Mouse (Mus musculus) embryo, embryonic 11 days (tissue): ENCODE data around the gene Xrcc2.

Source experiments
- DNase-seq: peaks from one replicate; pipeline ENCODE4 v3.0.0-alpha.2; 2015

The Xrcc2 gene

GRCm38 (mm10) chr5:25666684-25667083 is 38.9 kb downstream of the Xrcc2 start:
- DNase-seq = peak; percentile 8

DNA sequence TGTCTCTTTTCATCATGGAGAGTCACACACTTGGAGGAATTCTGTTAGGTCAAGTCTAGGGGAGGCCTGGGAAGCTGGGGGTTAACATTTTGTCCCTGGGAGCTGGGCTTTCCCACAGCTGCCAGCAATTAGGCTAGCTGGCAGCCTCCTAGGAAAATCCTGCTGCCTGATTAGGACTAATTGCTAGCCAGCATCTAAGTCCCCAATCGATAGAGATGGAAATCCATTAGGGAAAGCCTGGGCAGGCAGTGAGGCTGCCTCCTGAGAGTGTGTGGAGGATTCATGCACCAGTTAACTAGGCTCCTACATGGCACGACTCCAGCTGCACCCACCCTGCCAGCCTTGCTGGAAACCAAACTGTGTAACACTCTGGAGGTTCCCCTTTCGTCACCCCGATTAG is 39.5 kb downstream of the Xrcc2 start:
- DNase-seq = peak; percentile 67

- no peak for DNase-seq
These were observed 40.1 kb downstream of the Xrcc2 start for GRCm38 (mm10) chr5:25665516-25665915.

- no peak for DNase-seq
These were observed 42.5 kb downstream of the Xrcc2 start for GRCm38 (mm10) chr5:25663165-25663564.

- DNase-seq = peak; percentile 69
These were observed 51.0 kb downstream of the Xrcc2 start for GRCm38 (mm10) chr5:25654578-25654987.

- DNase-seq = no peak
These were observed 52.2 kb downstream of the Xrcc2 start for GRCm38 (mm10) chr5:25653377-25653776.

- no peak for DNase-seq
These were observed 53.2 kb downstream of the Xrcc2 start for GRCm38 (mm10) chr5:25652435-25652834.

DNA sequence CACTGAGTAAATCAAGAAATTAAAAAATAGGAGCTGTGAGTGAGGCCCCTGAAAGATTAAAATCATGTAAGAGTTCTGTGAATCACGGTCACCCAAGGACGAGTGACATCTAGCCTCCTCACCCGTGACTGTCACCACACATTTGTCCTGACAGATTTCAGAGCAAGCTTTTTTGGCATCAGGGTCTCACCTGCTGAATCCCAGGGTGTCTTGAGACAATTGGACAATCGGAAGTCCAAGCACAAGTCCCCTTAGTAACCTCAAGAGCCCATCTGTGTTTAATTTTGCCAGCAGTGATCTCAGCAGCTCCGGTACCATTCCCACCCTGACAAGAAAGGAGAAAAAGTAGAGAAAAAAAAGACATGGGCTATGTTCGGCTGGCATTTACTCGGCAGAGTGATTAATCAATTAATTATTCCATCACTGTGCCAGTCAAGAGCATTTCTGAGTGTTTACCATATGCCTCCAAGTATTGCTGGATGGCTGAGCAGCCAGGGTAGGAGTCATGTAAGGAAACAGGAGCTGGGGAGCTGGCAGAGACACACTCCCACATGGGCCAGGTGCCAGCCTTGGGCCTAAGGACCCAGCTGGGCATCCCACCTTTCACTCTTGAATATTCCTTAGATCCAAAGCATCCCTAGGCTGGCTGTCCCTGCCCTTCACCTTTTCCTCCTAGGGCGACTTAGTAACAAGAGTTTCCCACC is 59.8 kb downstream of the Xrcc2 start:
- no peak for DNase-seq

DNA sequence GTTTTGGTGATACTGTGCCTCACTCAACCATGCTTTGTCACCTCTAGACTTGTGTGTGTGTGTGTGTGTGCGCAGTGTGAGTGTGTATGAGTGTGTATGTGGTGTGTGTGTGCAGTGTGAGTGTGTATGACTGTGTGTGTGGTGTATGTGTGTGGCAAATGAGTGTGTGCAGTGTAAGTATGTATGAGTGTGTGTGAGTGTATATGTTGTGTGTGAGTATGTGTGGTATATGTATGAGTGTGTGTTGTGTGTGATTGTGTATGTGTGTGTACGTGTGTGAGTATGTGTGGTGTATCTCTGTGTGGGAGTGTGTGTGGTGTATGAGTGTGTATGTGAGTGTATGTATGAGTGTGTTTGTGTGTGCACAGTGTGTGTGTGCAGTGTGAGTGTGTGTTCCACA is 61.1 kb downstream of the Xrcc2 start:
- DNase-seq = no peak

DNA sequence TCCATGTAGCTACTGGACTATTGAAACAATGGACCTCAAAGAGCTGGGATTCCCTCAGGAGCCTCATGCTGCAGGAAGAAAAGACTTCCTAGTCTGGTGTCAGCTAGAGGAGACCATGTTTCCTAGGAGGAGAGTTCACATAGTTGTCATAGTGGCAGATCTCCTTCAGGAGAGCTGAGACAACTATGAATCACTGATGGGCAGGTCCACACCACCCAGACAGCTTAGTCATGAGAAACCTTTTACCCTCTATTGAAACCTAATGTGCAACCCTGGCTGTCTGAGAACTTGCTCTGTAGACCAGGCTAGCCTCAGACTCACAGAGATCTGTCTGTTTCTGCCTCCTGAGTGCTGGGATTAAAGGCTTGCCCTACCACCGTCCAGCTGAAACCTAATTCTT is 62.9 kb downstream of the Xrcc2 start:
- no peak for DNase-seq
